Mouse (Mus musculus) CH12.LX (cell line): ENCODE results near the gene Dag1. TPM values are rescaled to one million over a fixed set of nuclear protein-coding genes. Genes with fewer than 3 reads are reported as not detected.

Source experiments
- DNase-seq: peaks from one replicate; pipeline ENCODE4 v3.0.0-alpha.2; 2013; ENCODE audit errors: extremely low read depth
- H3K27ac ChIP-seq: 2 replicates; pipeline ENCODE4 v1.5.1; 2012; ENCODE audit warnings: low read depth, mild to moderate bottlenecking, control low read depth, moderate library complexity; ENCODE audit not compliant: insufficient read depth
- H3K27me3 ChIP-seq: replicated peaks from 2 replicates; pipeline ENCODE3; 2012; ENCODE audit warnings: inconsistent platforms
- H3K36me3 ChIP-seq, 2 experiments: replicated peaks in 1 of 2; 2 replicates each; pipeline versions ENCODE3 to v1.6.1; 2012; ENCODE audit warnings: inconsistent platforms in 1 of 2, low read length in 1 of 2, mild to moderate bottlenecking in 1 of 2, mixed read lengths in 1 of 2, moderate library complexity in 1 of 2; ENCODE audit not compliant: control insufficient read depth in 1 of 2, insufficient read depth in 1 of 2
- H3K4me1 ChIP-seq, 2 experiments: 2 replicates each; pipeline ENCODE4 v1.6.1; 2012; ENCODE audit warnings: inconsistent platforms in 1 of 2, moderate library complexity in 1 of 2; ENCODE audit not compliant: insufficient read depth in 2 of 2, control insufficient read depth in 1 of 2
- H3K4me2 ChIP-seq: 2 replicates; pipeline ENCODE4 v1.6.1; 2012; ENCODE audit warnings: low read depth, mild to moderate bottlenecking, control low read depth; ENCODE audit not compliant: poor library complexity, insufficient read depth, severe bottlenecking
- H3K4me3 ChIP-seq, 3 experiments: fragments of 150-350 bp in 1 of 3; sonication (generic) in 1 of 3; replicated peaks in 1 of 3; 2 replicates each; pipeline versions ENCODE3 to v1.5.1; 2011 to 2012; ENCODE audit warnings: low read depth in 2 of 3, low read length in 2 of 3, mild to moderate bottlenecking in 2 of 3, moderate library complexity in 2 of 3, control low read depth in 1 of 3, improper control_type of control experiment in 1 of 3, inconsistent platforms in 1 of 3, mixed read lengths in 1 of 3; ENCODE audit not compliant: poor library complexity in 1 of 3
- H3K79me2 ChIP-seq: replicated peaks from 2 replicates; pipeline ENCODE4 v1.6.1; 2012; ENCODE audit warnings: mild to moderate bottlenecking, moderate library complexity; ENCODE audit not compliant: control insufficient read depth, poor library complexity, insufficient read depth, severe bottlenecking; ENCODE audit errors: extremely low read depth
- H3K9ac ChIP-seq: 2 replicates; pipeline ENCODE4 v1.6.1; 2012; ENCODE audit warnings: low read depth, mild to moderate bottlenecking, control low read depth, moderate library complexity; ENCODE audit not compliant: insufficient read depth
- H3K9me3 ChIP-seq: replicated peaks from 2 replicates; pipeline ENCODE3; 2012; ENCODE audit warnings: low read length, inconsistent platforms, mixed read lengths
- CHD1 ChIP-seq: IDR thresholded peaks from 2 replicates; pipeline ENCODE4 v1.6.1; 2012; ENCODE audit warnings: low read depth, low read length, improper control_type of control experiment, inconsistent platforms
- CHD2 ChIP-seq: IDR thresholded peaks from 2 replicates; pipeline ENCODE4 v1.6.1; 2011; ENCODE audit warnings: low read length, improper control_type of control experiment
- CTCF ChIP-seq, 2 experiments: IDR thresholded peaks in 1 of 2; conservative IDR thresholded peaks in 1 of 2; 2 replicates each; pipeline ENCODE4 v1.5.1; 2011 to 2012; ENCODE audit warnings: low read depth in 2 of 2, low read length in 2 of 2, improper control_type of control experiment in 1 of 2, inconsistent platforms in 1 of 2, mild to moderate bottlenecking in 1 of 2, moderate library complexity in 1 of 2
- E2F4 ChIP-seq: IDR thresholded peaks from 2 replicates; pipeline ENCODE4 v1.6.1; 2011; ENCODE audit warnings: low read depth, low read length, improper control_type of control experiment; ENCODE audit not compliant: insufficient replicate concordance
- EP300 ChIP-seq: IDR thresholded peaks from 2 replicates; pipeline ENCODE4 v1.6.1; 2011; ENCODE audit warnings: low read length, improper control_type of control experiment
- ETS1 ChIP-seq: conservative IDR thresholded peaks from 2 replicates; pipeline ENCODE4 v1.6.1; 2012; ENCODE audit warnings: low read depth, mild to moderate bottlenecking, inconsistent platforms, low read length, improper control_type of control experiment, moderate library complexity
- GABPA ChIP-seq: IDR thresholded peaks from 2 replicates; pipeline ENCODE4 v1.6.1; 2012; ENCODE audit warnings: low read depth, low read length, improper control_type of control experiment, inconsistent platforms; ENCODE audit not compliant: insufficient replicate concordance
- IRF4 ChIP-seq: IDR thresholded peaks from 2 replicates; pipeline ENCODE4 v1.6.1; 2014; ENCODE audit warnings: low read depth, mild to moderate bottlenecking, inconsistent platforms, low read length, improper control_type of control experiment
- JUN ChIP-seq: IDR thresholded peaks from 2 replicates; pipeline ENCODE4 v1.6.1; 2011; ENCODE audit warnings: low read depth, mild to moderate bottlenecking, low read length, improper control_type of control experiment, moderate library complexity; ENCODE audit not compliant: insufficient read depth
- JUND ChIP-seq: conservative IDR thresholded peaks from 2 replicates; pipeline ENCODE4 v1.6.1; 2011; ENCODE audit warnings: low read depth, low read length, improper control_type of control experiment
- MAFK ChIP-seq: IDR thresholded peaks from 2 replicates; pipeline ENCODE4 v1.6.1; 2011; ENCODE audit warnings: low read length, improper control_type of control experiment; ENCODE audit not compliant: insufficient replicate concordance
- MAX ChIP-seq: IDR thresholded peaks from 2 replicates; pipeline ENCODE4 v1.6.1; 2011; ENCODE audit warnings: low read length, improper control_type of control experiment
- MAZ ChIP-seq: IDR thresholded peaks from 2 replicates; pipeline ENCODE4 v1.6.1; 2012; ENCODE audit warnings: low read depth, mild to moderate bottlenecking, inconsistent platforms, low read length, improper control_type of control experiment, moderate library complexity
- MEF2A ChIP-seq: IDR thresholded peaks from 2 replicates; pipeline ENCODE4 v1.6.1; 2014; ENCODE audit warnings: low read depth, mild to moderate bottlenecking, inconsistent platforms, low read length, improper control_type of control experiment, borderline replicate concordance
- MYC ChIP-seq: IDR thresholded peaks from 2 replicates; pipeline ENCODE4 v1.6.1; 2011; ENCODE audit warnings: low read depth, mild to moderate bottlenecking, improper control_type of control experiment, low read length
- NRF1 ChIP-seq: IDR thresholded peaks from 2 replicates; pipeline ENCODE4 v1.6.1; 2014; ENCODE audit warnings: low read depth, mild to moderate bottlenecking, inconsistent platforms, low read length, improper control_type of control experiment, moderate library complexity
- PAX5 ChIP-seq: IDR thresholded peaks from 2 replicates; pipeline ENCODE4 v1.6.1; 2012; ENCODE audit warnings: low read length, inconsistent platforms, mixed read lengths
- POLR2A ChIP-seq: IDR thresholded peaks from 2 replicates; pipeline ENCODE4 v1.6.1; 2011; ENCODE audit warnings: low read depth, mild to moderate bottlenecking, improper control_type of control experiment, low read length
- RAD21 ChIP-seq: IDR thresholded peaks from 2 replicates; pipeline ENCODE4 v1.6.1; 2011; ENCODE audit warnings: low read depth, mild to moderate bottlenecking, low read length, improper control_type of control experiment, moderate library complexity
- RCOR1 ChIP-seq: conservative IDR thresholded peaks from 2 replicates; pipeline ENCODE4 v1.6.1; 2012; ENCODE audit warnings: low read depth, mild to moderate bottlenecking, inconsistent platforms, low read length, improper control_type of control experiment
- SIN3A ChIP-seq: IDR thresholded peaks from 2 replicates; pipeline ENCODE4 v1.6.1; 2012; ENCODE audit warnings: low read length, improper control_type of control experiment, inconsistent platforms
- SMC3 ChIP-seq: IDR thresholded peaks from 2 replicates; pipeline ENCODE4 v1.6.1; 2011; ENCODE audit warnings: low read depth, low read length, improper control_type of control experiment
- TBP ChIP-seq: conservative IDR thresholded peaks from 2 replicates; pipeline ENCODE4 v1.6.1; 2011; ENCODE audit warnings: low read depth, low read length, improper control_type of control experiment
- ZNF384 ChIP-seq: IDR thresholded peaks from 2 replicates; pipeline ENCODE4 v1.6.1; 2012; ENCODE audit warnings: low read depth, low read length, improper control_type of control experiment, inconsistent platforms
- dilution Hi-C: fragments of 300-500 bp; cut with MboI; formaldehyde crosslinking; loops from 2 replicates; pipeline ENCODE4 v1.14.3; 2020; ENCODE audit warnings: low sequenced_read_pairs; ENCODE audit not compliant: extremely low pct_unique_long_range_greater_than_20kb, extremely low pct_ligation_motif_present
- in situ Hi-C: fragments of 300-500 bp; cut with MboI; formaldehyde crosslinking; loops from 3 replicates; pipeline ENCODE4 v1.14.3; 2019; ENCODE audit warnings: low sequenced_read_pairs, low pct_ligation_motif_present, low pct_unique_long_range_greater_than_20kb, mixed read lengths
- polyA plus RNA-seq: library from polyadenylated mRNA; unstranded; fragments of >175 nt; gene quantifications from 2 replicates; pipeline ENCODE4 v1.2.1, GENCODE M21; 2012; ENCODE audit warnings: low read depth; ENCODE audit not compliant: insufficient read length
- total RNA-seq, 2 experiments: library from RNA; depleted of rRNA; stranded (reverse); fragments of 300-350 nt in 1 of 2; fragments of >200 nt in 1 of 2; gene quantifications; 2 replicates each; pipeline ENCODE4 v1.2.3; 2012 to 2014

The Dag1 gene
- total and polyA plus RNA-seq, 3 experiments, result 1.7 to 5.7 (median 3.9) TPM

GRCm38 (mm10) chr9:108274476-108275330, 10.9 kb upstream of the Dag1 start:
- in situ Hi-C loops (loop anchor here (5.0 kb wide), 1 partner anchor 72 kb away; no protein-coding TSS in a partner anchor), dilution Hi-C loops (no loop called here)
- Histone ChIP-seq H3K4me3 (no peak overlapping the region), H3K27ac (no peak overlapping the region), H3K36me3 (no peaks in the 10 kb centered on the region), H3K4me1 (no peaks in the 10 kb centered on the region), H3K9ac (no peak overlapping the region), H3K9me3 (no peaks in the 10 kb centered on the region), H3K79me2 (no peaks in the 10 kb centered on the region), H3K4me2 (no peak overlapping the region), H3K27me3 (peaks cover 40% of the 10 kb centered on the region)
- no peak for TF ChIP-seq PAX5
- TF ChIP-seq SMC3, result no peak
- no peak for TF ChIP-seq MAZ
- TF ChIP-seq GABPA, result no peak
- TF ChIP-seq CHD2, result no peak
- no peak for TF ChIP-seq MYC
- no peak for TF ChIP-seq NRF1
- TF ChIP-seq RCOR1, result no peak
- no peak for TF ChIP-seq MEF2A
- no peak for TF ChIP-seq MAX
- TF ChIP-seq JUN, result no peak
- TF ChIP-seq POLR2A, result no peak
- TF ChIP-seq ETS1, result no peak
- TF ChIP-seq SIN3A, result no peak
- no peak for TF ChIP-seq MAFK
- no peak for TF ChIP-seq E2F4
- TF ChIP-seq ZNF384, result no peak
- no peak for TF ChIP-seq TBP
- DNase-seq, result no peak

GRCm38 (mm10) chr9:108273485-108273884, 9.7 kb upstream of the Dag1 start:
- Histone ChIP-seq H3K4me2 (no peak overlapping the region), H3K9ac (no peak overlapping the region), H3K4me3 (no peak overlapping the region), H3K79me2 (no peaks in the 10 kb centered on the region), H3K9me3 (no peaks in the 10 kb centered on the region), H3K27ac (no peak overlapping the region), H3K36me3 (no peaks in the 10 kb centered on the region), H3K4me1 (0 out of 4 replicates have a peak, but pooled peaks cover 0 to 2% of the 10 kb centered on the region in 2 experiments), H3K27me3 (peaks cover 45% of the 10 kb centered on the region)
- DNase-seq, result no peak
- TF ChIP-seq SMC3 (no peak), MEF2A (no peak), RAD21 (no peak), CHD2 (no peak), EP300 (no peak), JUND (no peak), E2F4 (no peak), IRF4 (no peak), CHD1 (no peak), CTCF (conservative IDR thresholded peaks at IDR 0.05 in 1 of 2, IDR thresholded peaks at IDR 0.05 in 1 of 2; ENCODE audit: low read depth in 2 of 2, low read length in 2 of 2) (no peak), POLR2A (no peak)
- in situ Hi-C loops, result loop anchor here (5.0 kb wide), 1 partner anchor 71 kb away; no protein-coding TSS in a partner anchor
- dilution Hi-C loops, result no loop called here
